Mouse (Mus musculus) CH12F3 (cell line): ENCODE data around the gene Nup93.

Experiments used
- in situ Hi-C: fragments of 300-500 bp; cut with MboI; formaldehyde crosslinking; loops from 2 replicates; pipeline ENCODE4 v1.14.3; 2020; ENCODE audit warnings: low sequenced_read_pairs

Nup93 gene

GRCm38 (mm10) chr8:94185791-94186190 lies 28.6 kb upstream of the Nup93 start:
- in situ Hi-C loops: loop anchor here (25.0 kb wide), 1 partner anchor 1173 kb away; no protein-coding TSS in a partner anchor

- in situ Hi-C loops: loop anchor here (25.0 kb wide), 1 partner anchor 1174 kb away; no protein-coding TSS in a partner anchor
These were observed 27.8 kb upstream of the Nup93 start for GRCm38 (mm10) chr8:94186542-94186941.

DNA sequence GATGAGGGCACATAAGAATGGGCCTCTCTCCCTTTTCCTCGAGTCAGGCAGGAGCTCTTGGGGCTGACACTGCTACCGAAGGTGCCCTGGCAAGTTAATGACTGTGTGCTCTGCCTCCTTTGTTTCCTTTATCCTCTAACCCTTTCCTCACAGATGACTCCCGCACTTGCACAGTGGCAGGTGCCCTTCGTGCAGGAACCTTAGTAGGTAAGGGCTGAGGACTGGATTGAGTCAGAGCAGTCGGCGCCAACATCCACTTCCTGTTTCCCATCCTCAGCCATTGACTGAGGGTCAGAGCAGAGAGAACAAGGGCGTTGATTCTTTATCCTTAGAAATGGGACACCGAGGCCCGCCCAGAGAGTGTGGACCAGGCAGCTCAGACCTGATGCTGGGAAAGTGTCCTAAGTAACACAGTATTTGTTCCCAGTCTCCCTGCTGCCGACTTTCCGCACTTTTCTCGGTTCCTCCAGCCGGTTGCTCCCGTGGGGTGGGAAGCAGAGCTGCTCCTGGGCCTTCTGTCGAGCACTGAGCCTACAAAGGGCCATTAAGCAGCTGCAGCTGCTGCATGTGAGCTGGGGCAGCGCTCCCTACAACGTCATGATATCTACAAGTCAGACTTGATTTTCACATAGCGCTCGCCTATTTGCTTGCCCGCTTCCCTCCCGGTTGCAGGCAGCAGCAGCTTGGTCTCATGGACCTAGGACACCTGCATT lies 26.9 kb upstream of the Nup93 start:
- in situ Hi-C loops: loop anchor here (25.0 kb wide), 1 partner anchor 1175 kb away; no protein-coding TSS in a partner anchor

- in situ Hi-C loops: loop anchor here (25.0 kb wide), 1 partner anchor 1177 kb away; no protein-coding TSS in a partner anchor
These were observed 24.9 kb upstream of the Nup93 start for GRCm38 (mm10) chr8:94189275-94190031.

DNA sequence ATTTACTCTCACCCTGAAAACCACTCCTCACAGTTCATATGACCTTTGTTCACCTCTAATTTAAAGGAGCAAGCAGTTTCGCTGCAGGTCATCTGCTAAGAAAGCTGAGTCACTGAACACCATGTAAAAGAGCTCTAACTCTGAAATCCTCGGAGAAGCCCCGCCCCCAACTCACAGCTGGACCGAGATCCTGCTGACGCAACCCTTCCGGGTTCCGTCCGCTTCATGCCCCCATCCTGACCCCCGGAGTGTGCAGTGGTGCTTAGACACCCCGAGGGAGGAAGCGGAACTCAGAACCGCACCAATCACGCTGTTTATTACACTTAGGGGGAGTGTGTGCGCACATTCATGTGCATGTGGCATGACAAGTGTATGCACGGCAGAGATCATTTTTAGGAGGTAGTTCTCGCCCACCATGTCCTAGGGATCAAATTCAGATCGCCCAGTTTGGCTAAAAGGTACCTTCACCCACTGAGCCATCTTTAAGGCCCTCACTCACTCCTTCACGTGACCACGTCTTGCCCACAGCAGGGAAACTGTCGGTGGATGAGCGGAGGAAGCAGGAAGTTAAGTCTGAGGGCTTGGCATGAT lies 23.2 kb upstream of the Nup93 start:
- in situ Hi-C loops: loop anchor here (25.0 kb wide), 1 partner anchor 1179 kb away; no protein-coding TSS in a partner anchor

GRCm38 (mm10) chr8:94192926-94193325 lies 21.4 kb upstream of the Nup93 start:
- in situ Hi-C loops: loop anchor here (25.0 kb wide), 1 partner anchor 1181 kb away; no protein-coding TSS in a partner anchor

DNA sequence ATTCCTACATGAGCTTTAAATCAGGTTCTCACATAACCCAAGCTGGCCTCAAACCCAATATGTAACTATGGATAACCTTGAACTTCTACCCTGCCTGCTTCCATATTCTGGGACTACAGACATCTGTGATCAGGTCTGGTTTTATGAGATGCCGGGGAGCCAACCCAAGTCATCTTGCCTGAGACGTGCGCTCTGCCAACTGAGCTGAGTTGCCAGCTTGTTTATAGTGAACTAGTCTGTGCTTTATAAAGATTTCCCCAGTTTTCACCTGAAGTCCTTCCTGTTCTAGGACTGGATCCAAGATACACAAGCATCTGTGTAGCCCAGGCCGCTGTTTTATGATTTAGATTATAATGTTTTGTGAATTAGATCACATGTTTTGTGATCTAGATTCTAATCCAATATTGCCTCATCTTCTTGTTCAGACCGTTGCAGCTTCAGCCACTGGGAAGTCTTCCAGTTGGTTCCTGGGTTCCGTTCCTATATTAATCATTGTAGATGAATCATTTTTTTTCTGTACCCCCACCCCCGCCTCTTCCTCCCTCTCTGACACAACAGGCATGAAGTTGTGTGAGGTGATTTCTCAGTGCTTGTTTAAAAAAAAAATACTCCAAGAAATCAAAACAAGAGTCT lies 19.7 kb upstream of the Nup93 start:
- in situ Hi-C loops: loop anchor here (25.0 kb wide), 1 partner anchor 1182 kb away; no protein-coding TSS in a partner anchor

GRCm38 (mm10) chr8:94199202-94199869 lies 15.0 kb upstream of the Nup93 start:
- in situ Hi-C loops: loop anchor here (25.0 kb wide), 1 partner anchor 1187 kb away; no protein-coding TSS in a partner anchor

DNA sequence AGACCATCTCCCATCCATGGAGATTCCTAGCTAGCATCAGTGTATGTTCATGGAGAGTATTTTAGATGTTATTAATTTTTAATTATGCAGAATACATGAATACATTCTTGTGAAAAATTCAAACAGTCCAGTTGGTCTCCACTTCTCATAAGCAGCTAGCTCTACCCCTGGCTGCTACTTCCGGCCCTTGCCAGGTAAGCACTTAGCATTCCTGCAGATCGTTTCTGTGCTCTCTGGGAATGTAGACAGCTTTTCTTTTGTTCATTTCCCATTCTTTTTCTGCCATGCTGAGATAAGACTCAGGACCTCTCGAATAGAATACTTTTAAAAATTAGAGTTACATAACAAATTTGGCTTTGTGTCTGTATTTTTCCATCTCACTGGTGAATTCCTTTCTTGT lies 10.3 kb upstream of the Nup93 start:
- in situ Hi-C loops: no loop called here

- in situ Hi-C loops: no loop called here
These were observed 8.6 kb upstream of the Nup93 start for GRCm38 (mm10) chr8:94205736-94206135.

GRCm38 (mm10) chr8:94206256-94206655 lies 8.1 kb upstream of the Nup93 start:
- in situ Hi-C loops: no loop called here

GRCm38 (mm10) chr8:94207491-94207890 lies 6.9 kb upstream of the Nup93 start:
- in situ Hi-C loops: no loop called here

DNA sequence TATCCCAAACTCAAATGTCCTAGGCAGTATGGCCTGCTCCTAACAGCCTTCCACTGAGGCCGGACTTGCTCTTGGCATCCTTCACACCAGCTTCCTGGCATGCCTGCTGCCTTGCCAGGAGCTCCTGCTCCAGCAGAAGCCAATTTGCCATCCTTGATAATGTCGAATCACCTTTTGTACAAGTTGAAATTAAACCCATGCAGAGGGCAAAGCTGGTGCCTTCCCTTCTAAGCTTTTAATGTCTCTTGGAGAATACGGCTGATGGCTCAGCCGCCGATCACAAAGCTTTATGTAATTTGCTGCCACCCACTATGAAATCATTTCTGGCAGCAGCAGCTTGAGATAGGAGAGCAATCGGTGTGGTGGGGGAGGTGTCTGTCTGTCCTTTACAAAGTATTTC lies 4.7 kb upstream of the Nup93 start:
- in situ Hi-C loops: no loop called here

GRCm38 (mm10) chr8:94210225-94210624 lies 4.1 kb upstream of the Nup93 start:
- in situ Hi-C loops: no loop called here

DNA sequence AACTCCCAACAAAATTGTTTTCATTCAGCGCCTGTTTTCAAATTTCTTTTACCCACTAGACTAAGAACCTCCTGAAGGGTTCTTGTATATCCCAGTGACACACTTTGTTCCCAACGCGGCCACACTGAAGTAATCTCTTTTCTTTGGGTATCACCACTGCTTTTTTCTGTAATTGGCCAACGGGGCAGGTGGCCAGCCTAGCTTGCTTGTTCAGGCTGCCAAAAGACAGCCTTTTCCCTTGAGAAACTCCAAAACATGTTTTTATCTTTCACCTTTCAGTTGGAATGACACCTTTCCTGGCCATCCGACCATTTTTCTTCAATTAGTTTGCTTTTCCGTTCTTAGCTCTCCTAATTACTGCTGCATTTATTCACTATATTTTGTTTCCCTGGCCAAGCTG lies 545 bp upstream of the Nup93 start:
- in situ Hi-C loops: no loop called here

DNA sequence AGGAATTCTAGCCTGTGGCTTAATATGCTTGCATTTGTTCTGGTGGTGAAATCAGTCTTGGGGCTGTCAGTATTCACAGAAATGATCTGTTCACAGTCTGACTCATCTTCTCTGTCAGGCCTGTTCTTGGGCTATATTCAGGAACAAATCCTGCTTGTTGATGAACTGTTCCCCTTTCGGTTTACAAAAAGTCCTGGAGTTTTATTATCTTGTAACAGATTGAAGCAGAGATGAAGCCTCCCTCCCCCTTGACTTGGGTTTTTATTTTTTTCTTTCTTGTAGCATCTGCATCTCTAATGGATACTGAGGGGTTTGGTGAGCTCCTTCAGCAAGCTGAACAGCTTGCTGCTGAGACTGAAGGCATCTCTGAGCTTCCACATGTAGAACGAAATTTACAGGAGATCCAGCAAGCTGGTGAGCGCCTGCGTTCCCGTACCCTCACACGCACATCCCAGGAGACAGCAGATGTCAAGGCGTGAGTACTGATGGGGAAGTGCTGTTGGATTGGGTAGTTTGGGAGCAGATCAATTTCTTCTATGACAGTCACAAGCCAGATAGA lies 13.1 kb downstream of the Nup93 start:
- in situ Hi-C loops: no loop called here

GRCm38 (mm10) chr8:94240240-94240751 lies 25.9 kb downstream of the Nup93 start:
- in situ Hi-C loops: no loop called here

DNA sequence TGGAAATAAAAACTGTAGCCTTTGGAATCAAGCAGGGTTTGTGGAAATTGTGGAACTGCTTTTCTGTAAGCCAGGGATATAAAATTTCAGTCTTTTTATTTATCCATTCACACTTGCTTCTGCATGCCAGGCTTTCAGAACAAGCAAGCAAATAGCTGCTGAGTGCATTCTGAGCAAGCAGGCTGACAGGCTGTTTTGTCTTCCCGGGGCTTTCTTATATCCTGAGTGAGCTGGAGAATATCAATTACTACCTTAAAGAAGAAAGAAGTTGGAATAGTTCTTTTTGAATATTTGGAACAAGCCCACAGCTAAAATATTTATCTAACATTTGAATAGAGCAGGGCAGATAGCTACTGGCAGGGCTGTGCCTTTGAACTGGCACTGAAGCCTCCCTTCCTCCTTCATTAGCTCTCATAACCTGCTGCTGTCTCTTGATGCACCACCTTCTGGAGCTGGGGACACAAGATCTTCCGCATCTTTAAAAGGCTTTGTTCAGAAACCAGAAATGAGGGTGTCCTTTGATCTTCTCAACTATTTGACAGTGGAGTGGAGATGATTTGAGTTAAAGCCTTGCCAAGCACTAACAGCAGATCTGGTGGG lies 35.6 kb downstream of the Nup93 start:
- in situ Hi-C loops: no loop called here

GRCm38 (mm10) chr8:94258881-94259280 lies 44.5 kb downstream of the Nup93 start:
- in situ Hi-C loops: no loop called here
